Mouse (Mus musculus): ENCODE measurements around the gene Cnn1.

GRCm38 (mm10) chr9:22144304-22144965 is 45.4 kb downstream of the Cnn1 start:
- TF ChIP-seq POLR2A (IDR thresholded peaks at IDR 0.05; ENCODE audit: insufficient read depth, low read length), result no peak
- TF ChIP-seq CTCF (IDR thresholded peaks at IDR 0.05; ENCODE audit: low read depth, low read length), result no peak
- no peak for TF ChIP-seq EP300 (IDR thresholded peaks at IDR 0.05; ENCODE audit: insufficient read depth, low read depth, low read length)

All from ES-Bruce4 (cell line).